Mouse (Mus musculus) neural tube, embryonic 15.5 days (tissue): ENCODE measurements around the gene BC049715. TPM values are rescaled to one million over a fixed set of nuclear protein-coding genes. Genes with fewer than 3 reads are reported as not detected.

Experiments
- ATAC-seq: fragments of 200-750 bp; cut with Nextera tagmentation; 2 replicates; pipeline ENCODE4 v1.8.0; 2017; ENCODE audit warnings: mild to moderate bottlenecking, moderate TSS enrichment, moderate library complexity; ENCODE audit not compliant: low FRiP score
- H3K27ac ChIP-seq: fragments of 300-500 bp; sonication (generic); replicated peaks from 2 replicates; pipeline ENCODE4 v1.5.1; 2015; ENCODE audit warnings: mild to moderate bottlenecking, inconsistent platforms
- H3K27me3 ChIP-seq: fragments of 300-500 bp; sonication (generic); replicated peaks from 2 replicates; pipeline ENCODE4 v1.6.1; 2015; ENCODE audit warnings: inconsistent platforms
- H3K36me3 ChIP-seq: fragments of 300-500 bp; sonication (generic); 2 replicates; pipeline ENCODE4 v1.6.1; 2015; ENCODE audit warnings: inconsistent platforms
- H3K4me1 ChIP-seq: fragments of 300-500 bp; sonication (generic); 2 replicates; pipeline ENCODE4 v1.6.1; 2015; ENCODE audit warnings: inconsistent platforms
- H3K4me2 ChIP-seq: fragments of 300-500 bp; sonication (generic); 2 replicates; pipeline ENCODE4 v1.6.1; 2015; ENCODE audit warnings: inconsistent platforms, mild to moderate bottlenecking, moderate library complexity
- H3K4me3 ChIP-seq: fragments of 300-500 bp; sonication (generic); replicated peaks from 2 replicates; pipeline ENCODE4 v1.5.1; 2015; ENCODE audit warnings: mild to moderate bottlenecking, inconsistent platforms
- H3K9ac ChIP-seq: fragments of 300-500 bp; sonication (generic); replicated peaks from 2 replicates; pipeline ENCODE4 v1.6.1; 2015; ENCODE audit warnings: mild to moderate bottlenecking, inconsistent platforms
- H3K9me3 ChIP-seq: fragments of 300-500 bp; sonication (generic); replicated peaks from 2 replicates; pipeline ENCODE4 v1.6.1; 2016; ENCODE audit warnings: inconsistent platforms
- WGBS: fragments of 180-500 bp; shearing (Covaris S2); methylation state at CpG from one replicate; pipeline ENCODE4 v1.1.7; 2015; ENCODE audit warnings: mixed read lengths; 5-methylcytosine and 5-hydroxymethylcytosine counted together
- polyA plus RNA-seq: library from polyadenylated mRNA; unstranded; fragments of >200 nt; fragmentation: Nextera tagmentation; extraction: Ambion mirVana; gene quantifications from 2 replicates; pipeline ENCODE4 v1.2.1, GENCODE M21; 2015

BC049715 gene
- polyA plus RNA-seq, 1 experiment from 2014 or later = 1.5 TPM

DNA sequence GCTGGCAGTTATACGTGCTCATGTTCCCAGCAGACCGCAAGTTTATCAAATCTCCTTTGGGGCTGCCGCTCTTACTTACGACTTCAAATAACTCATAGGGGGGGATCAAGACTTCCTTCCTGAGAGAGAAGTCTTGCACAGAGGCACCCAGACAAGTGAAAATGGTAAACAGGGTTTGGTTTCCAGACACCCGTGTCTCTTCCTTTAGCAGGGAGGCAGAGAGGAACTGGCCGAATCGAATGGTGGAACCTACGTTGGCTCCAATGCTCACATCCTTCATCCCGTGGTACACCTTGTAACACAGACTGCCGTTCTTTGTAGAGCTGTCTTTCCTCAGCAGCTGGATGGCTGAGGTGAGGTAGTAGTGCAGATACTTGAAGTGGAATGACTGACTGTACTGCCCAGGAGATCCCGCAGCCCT, 26.9 kb downstream of the BC049715 start:
- ATAC-seq = no peak
- no peak overlapping the region for H3K27ac ChIP-seq
- H3K4me1 ChIP-seq = peaks cover 6% of the 10 kb centered on the region; the same call in 1 of the 2 replicates
- H3K9ac ChIP-seq = no peak overlapping the region
- H3K9me3 ChIP-seq = no peaks in the 10 kb centered on the region
- H3K4me3 ChIP-seq = no peak overlapping the region
- no peaks in the 10 kb centered on the region for H3K36me3 ChIP-seq
- no peak overlapping the region for H3K4me2 ChIP-seq
- 91% methylated on average over 11 of the region's 11 CpGs for WGBS
- H3K27me3 ChIP-seq = no peaks in the 10 kb centered on the region

DNA sequence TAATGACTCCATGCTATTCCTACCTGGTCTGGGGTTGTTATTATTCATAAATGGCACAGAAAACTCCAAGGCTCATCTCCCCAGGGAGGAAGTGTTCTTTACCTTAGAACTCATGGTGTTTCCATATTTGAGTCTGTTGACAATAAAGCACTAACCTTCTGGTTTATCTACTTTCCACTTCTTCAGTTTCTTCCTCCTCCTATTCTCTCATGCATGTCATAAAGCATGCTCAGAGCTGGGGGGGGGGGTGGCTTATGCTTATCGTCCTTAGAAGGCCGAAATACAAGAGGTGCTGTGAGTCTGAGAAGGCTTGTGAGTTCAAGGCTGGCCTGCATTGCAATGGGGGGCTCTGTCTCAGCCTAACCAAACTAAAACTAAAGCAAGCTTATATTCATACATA, 27.8 kb downstream of the BC049715 start:
- H3K27me3 ChIP-seq = 0 out of 2 replicates have a peak, but pooled peaks cover under 1% of the 10 kb centered on the region
- no peaks in the 10 kb centered on the region for H3K36me3 ChIP-seq
- 90% methylated on average over 2 of the region's 2 CpGs for WGBS
- H3K27ac ChIP-seq = no peak overlapping the region
- H3K9me3 ChIP-seq = no peaks in the 10 kb centered on the region
- no peak overlapping the region for H3K4me3 ChIP-seq
- peaks cover 6% of the 10 kb centered on the region; the same call in 1 of the 2 replicates for H3K4me1 ChIP-seq
- no peak overlapping the region for H3K9ac ChIP-seq
- no peak for ATAC-seq
- no peak overlapping the region for H3K4me2 ChIP-seq

DNA sequence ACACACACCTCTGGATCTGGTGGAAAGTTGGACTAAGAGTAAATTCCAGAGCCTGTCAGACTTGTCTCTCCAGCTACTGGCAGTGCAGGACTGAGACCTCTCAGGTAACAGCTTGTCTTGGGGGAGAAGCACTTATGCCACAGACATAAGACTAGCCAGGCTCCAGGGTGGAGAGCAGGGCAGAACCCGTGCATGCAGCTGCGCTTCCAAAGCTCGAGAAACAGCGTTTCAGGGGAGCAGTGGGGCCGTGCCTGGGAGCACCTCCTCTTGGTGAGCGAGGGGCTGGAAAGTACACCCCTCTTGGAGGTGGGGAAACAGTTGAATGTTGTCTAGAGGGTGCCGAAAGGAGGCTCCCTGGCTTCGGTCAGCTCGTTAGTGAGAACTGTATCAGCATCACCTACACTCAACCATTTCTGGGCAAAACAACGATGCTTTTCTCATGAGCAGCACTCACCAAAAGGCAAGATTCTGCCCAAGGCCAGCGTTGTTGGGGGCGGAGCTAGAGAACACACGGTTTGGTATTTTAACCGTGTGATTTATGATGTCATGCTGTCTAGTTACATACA, 28.7 kb downstream of the BC049715 start:
- no peak overlapping the region for H3K27ac ChIP-seq
- 65% methylated on average over 14 of the region's 14 CpGs for WGBS
- H3K4me3 ChIP-seq = no peak overlapping the region
- H3K27me3 ChIP-seq = 0 out of 2 replicates have a peak, but pooled peaks cover 3% of the 10 kb centered on the region
- no peaks in the 10 kb centered on the region for H3K9me3 ChIP-seq
- peaks cover 6% of the 10 kb centered on the region; the same call in 1 of the 2 replicates for H3K4me1 ChIP-seq
- no peak for ATAC-seq
- no peaks in the 10 kb centered on the region for H3K36me3 ChIP-seq
- H3K9ac ChIP-seq = no peak overlapping the region
- no peak overlapping the region for H3K4me2 ChIP-seq

DNA sequence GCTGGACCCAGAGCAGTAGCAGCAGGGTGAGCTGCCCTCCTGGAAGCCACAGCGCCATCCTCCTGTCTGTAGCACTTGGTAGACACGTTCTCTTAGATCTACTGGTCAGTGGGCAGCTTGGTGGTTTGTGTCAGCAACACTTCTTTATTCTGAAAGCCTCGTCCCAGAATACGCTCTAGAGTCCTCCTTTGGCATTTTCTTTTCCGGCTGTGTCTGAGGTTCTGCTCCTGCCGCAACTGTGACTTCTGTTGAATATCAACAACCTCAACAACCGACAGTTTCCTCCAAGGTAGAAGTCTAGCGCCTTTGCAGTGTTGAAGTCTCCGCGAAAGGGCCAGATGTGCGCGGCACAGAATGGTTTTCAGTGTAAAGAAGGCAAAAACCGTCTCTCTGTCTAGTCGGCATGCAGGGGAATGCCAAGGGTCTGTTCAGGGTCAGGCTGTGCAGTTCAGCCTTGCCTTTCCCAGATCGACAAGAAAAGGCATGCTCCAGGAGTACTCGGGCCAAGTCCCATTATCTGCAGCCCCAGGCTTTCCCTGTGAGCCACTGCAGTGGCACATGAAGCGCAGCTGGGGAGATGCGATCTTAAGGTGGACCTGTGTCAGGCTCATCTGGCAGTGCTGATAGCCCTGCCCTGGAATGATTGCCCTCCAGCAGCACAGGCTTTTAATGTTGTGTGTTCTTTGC, 29.9 kb downstream of the BC049715 start, which contains the start of gene Art4:
Gene Art4 (minus strand): TSS at position 548 of the 687 bp plus-strand sequence.
- Histone ChIP-seq H3K27ac (peak within 1 kb of the TSS; percentile 23; the same call in 1 of the 2 replicates), H3K9me3 (no peaks in the 10 kb centered on the region), H3K9ac (no peak within 1 kb of the TSS), H3K4me2 (no peak within 1 kb of the TSS), H3K4me3 (no peak within 1 kb of the TSS), H3K36me3 (no peaks in the 10 kb centered on the region), H3K4me1 (peaks cover 6% of the 10 kb centered on the region; the same call in 1 of the 2 replicates), H3K27me3 (0 out of 2 replicates have a peak, but pooled peaks cover 3% of the 10 kb centered on the region)
- no peak for ATAC-seq
- 75% methylated on average over 18 of the region's 18 CpGs for WGBS

DNA sequence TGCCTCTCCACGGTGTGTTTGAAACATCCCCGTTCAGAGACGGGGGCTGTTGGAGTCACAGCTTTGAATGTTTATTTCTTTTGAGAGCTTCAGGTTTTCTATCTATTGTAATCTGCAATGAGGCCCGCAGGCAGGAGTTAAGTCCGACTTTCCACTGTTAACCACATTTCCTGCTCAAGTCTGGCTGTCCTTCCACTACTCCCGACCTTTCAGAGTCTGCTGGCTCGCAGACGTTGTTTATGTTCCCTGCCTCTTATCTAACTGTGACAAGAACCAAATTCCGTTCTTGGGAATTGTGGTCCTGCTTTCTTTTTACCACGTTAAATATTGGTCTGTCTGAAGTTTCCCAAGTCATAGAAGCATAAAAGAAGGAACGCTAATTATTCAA, 30.4 kb downstream of the BC049715 start:
- no peak for ATAC-seq
- Histone ChIP-seq H3K27ac (peak overlapping the region; percentile 23; the same call in 1 of the 2 replicates), H3K4me3 (no peak overlapping the region), H3K27me3 (0 out of 2 replicates have a peak, but pooled peaks cover 3% of the 10 kb centered on the region), H3K9me3 (no peaks in the 10 kb centered on the region), H3K36me3 (no peaks in the 10 kb centered on the region), H3K4me1 (peaks cover 4% of the 10 kb centered on the region; the same call in 1 of the 2 replicates), H3K9ac (no peak overlapping the region), H3K4me2 (no peak overlapping the region)
- 60% methylated on average over 11 of the region's 11 CpGs for WGBS

DNA sequence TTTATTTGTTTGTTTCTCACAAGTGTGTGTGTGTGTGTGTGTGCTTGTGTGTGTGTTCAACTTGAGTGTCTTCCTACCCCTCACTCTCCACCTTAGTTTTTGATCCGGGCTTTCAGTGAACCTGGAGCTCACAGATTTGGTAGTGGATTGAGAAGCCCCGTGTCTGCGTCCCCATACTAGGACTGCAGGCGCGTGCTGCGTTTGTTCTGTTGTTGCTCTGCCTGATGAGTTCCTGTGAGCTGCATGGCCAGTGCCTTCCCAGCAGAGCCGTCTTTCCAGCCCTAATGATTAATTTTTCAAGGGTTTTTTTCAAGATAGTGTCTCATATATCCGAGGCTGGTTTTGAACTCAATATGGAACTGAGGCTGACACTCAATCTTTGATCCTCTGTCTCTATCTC, 31.0 kb downstream of the BC049715 start:
- ATAC-seq = no peak
- WGBS = 79% methylated on average over 8 of the region's 8 CpGs

DNA sequence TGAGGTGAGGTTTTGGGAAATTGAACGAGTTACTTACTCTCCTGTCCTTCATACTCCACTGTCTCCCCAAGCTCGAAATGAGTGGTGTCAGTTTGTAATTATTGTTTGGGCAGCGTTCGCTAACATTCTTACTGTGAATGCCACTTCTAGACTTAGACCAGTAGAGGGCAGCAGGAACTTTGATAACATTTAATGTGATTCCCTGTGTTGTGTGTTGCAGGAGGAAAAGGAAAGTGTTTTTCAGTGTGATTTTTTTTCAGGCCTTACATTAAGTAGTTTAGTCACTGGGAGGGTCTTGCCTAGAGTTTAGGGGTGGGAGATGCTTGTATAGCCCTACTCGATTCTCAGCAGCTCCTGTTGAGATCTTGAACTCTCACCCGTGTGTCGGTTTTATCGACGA, 33.6 kb downstream of the BC049715 start:
- no peak overlapping the region for H3K27ac ChIP-seq
- H3K9me3 ChIP-seq = no peaks in the 10 kb centered on the region
- H3K4me1 ChIP-seq = peaks cover 3% of the 10 kb centered on the region; the same call in 1 of the 2 replicates
- peak; percentile 74 for ATAC-seq
- H3K4me3 ChIP-seq = no peak overlapping the region
- WGBS = 49% methylated on average over 9 of the region's 9 CpGs
- H3K4me2 ChIP-seq = no peak overlapping the region
- 0 out of 2 replicates have a peak, but pooled peaks cover 3% of the 10 kb centered on the region for H3K27me3 ChIP-seq
- no peak overlapping the region for H3K9ac ChIP-seq
- no peaks in the 10 kb centered on the region for H3K36me3 ChIP-seq

More for the DNA sequence above, 31.0 kb downstream of the BC049715 start:
- Histone ChIP-seq H3K36me3 (no peaks in the 10 kb centered on the region), H3K27me3 (0 out of 2 replicates have a peak, but pooled peaks cover 3% of the 10 kb centered on the region), H3K9ac (no peak overlapping the region), H3K9me3 (no peaks in the 10 kb centered on the region), H3K4me1 (peaks cover 3% of the 10 kb centered on the region; the same call in 1 of the 2 replicates), H3K4me2 (no peak overlapping the region), H3K27ac (no peak overlapping the region), H3K4me3 (no peak overlapping the region)

DNA sequence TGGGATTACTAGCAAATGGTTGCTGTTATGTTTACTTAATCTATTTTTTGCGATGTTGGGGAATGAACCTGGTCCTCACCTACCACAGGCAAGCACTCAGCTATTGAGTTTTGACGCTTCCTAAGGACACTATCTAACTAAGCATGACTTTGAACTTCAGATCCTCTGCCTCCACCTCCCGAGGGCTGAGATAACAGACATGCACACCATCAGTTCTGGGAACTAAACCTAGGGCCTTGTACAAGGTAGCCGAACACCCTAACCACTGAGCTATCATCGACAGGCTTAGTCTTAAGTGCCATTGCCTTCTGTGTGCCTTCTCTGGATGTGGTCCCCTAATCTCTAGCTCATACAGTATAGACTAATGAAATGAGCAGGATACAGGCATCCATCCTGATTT, 37.9 kb downstream of the BC049715 start:
- Histone ChIP-seq H3K36me3 (no peaks in the 10 kb centered on the region), H3K9ac (no peak overlapping the region), H3K4me2 (no peak overlapping the region), H3K27me3 (0 out of 2 replicates have a peak, but pooled peaks cover under 1% of the 10 kb centered on the region), H3K4me3 (no peak overlapping the region), H3K27ac (no peak overlapping the region), H3K4me1 (no peaks in the 10 kb centered on the region), H3K9me3 (no peaks in the 10 kb centered on the region)
- no peak for ATAC-seq
- WGBS = 95% methylated on average over 5 of the region's 5 CpGs

DNA sequence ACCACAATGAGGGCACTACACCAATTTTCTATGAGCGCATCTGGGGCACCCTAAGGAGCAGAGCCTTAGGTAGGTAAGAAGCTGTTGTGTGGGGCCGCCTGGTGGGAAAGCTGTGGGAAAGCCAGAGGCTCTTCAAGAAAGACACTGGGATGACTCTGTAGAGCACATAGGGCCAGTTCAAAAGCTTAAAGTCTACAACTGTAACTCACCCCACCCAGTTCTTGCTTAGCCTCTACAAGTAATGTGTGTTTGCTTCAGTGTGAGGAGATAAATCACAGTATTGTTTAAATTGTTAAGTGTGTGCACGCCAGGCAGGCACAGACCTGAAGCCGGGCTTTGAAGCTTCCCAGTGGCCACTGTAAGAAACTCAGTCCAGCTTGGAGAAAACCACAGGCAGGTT, 38.7 kb downstream of the BC049715 start:
- Histone ChIP-seq H3K27ac (no peak overlapping the region), H3K4me3 (no peak overlapping the region), H3K9ac (no peak overlapping the region), H3K36me3 (no peaks in the 10 kb centered on the region), H3K27me3 (no peaks in the 10 kb centered on the region), H3K9me3 (no peaks in the 10 kb centered on the region), H3K4me2 (no peak overlapping the region), H3K4me1 (no peaks in the 10 kb centered on the region)
- 73% methylated on average over 4 of the region's 4 CpGs for WGBS
- ATAC-seq = no peak

DNA sequence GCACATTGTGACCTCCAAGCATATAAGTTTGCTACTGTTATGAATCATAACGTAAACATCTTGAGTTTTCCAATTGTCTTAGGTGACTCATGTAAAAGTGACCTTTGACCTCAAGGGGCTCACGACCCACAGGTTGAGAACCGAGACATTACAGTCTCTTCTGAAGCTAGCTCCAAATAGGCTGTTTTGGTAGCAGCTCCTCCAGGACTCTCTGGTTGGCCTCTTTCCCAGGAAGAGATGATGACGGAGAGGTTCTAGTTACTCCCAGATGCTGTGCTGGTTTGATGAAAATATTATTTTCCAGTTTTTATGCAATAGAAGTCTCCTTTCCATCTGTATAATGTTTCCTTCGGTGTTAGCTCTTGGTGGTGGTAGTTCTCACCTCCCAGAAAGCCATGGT, 41.5 kb downstream of the BC049715 start:
- H3K4me1 ChIP-seq = no peaks in the 10 kb centered on the region
- H3K4me3 ChIP-seq = no peak overlapping the region
- H3K9me3 ChIP-seq = no peaks in the 10 kb centered on the region
- no peaks in the 10 kb centered on the region for H3K36me3 ChIP-seq
- no peaks in the 10 kb centered on the region for H3K27me3 ChIP-seq
- H3K27ac ChIP-seq = no peak overlapping the region
- WGBS = 89% methylated on average over 5 of the region's 5 CpGs
- no peak for ATAC-seq
- H3K9ac ChIP-seq = no peak overlapping the region
- H3K4me2 ChIP-seq = no peak overlapping the region

DNA sequence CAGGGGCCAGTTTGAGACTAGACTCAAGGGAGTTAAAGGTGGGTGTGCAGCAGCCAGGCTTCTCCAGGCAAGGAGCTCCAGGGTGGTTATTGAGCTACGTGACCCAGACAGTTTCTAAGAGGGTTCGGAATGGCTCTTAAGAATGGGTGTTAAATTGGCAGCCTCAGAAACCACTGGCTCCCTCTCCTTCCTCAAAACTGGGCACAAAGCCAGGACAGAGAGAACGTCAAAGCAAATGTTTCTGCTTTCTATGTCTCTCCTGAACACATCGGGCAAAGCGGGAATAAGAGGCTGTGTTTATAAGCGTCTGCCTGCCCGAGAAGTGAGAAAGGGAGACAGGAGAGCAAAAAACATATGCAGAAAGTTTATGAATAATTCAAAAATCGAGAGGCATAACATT, 47.2 kb downstream of the BC049715 start:
- Histone ChIP-seq H3K27ac (no peak overlapping the region), H3K9me3 (no peaks in the 10 kb centered on the region), H3K27me3 (no peaks in the 10 kb centered on the region), H3K4me1 (peaks cover 9% of the 10 kb centered on the region; the same call in 1 of the 2 replicates), H3K4me3 (0 out of 2 replicates have a peak overlapping the region, but pooled peaks have one; percentile 3), H3K36me3 (no peaks in the 10 kb centered on the region), H3K9ac (no peak overlapping the region), H3K4me2 (peak overlapping the region; percentile 20)
- no peak for ATAC-seq
- WGBS = 44% methylated on average over 8 of the region's 8 CpGs

DNA sequence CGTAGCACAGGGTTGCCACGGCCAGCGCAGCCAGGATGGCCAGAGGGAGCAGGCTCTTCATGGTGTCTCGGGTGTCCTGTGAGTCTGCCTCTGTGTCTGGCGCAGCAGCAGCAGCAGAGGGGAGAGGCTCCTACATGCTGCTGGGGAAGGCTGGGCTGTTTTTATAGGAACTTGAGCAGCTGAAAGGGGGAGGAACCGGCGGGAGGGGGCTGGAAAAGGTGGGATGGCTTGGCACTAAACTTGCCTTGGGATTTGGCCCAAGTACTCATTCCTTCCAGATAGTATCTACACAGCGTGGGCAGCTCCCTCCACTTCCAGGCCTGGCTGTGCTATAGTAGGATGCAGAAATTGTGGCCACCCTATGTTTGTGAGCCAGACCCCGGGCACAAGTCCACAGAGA, 48.2 kb downstream of the BC049715 start, which contains the start of gene Mgp:
Gene Mgp (minus strand): TSS at position 154 of the 400 bp plus-strand sequence.
- Histone ChIP-seq H3K4me1 (peaks cover 9% of the 10 kb centered on the region; the same call in 1 of the 2 replicates), H3K9me3 (no peaks in the 10 kb centered on the region), H3K36me3 (no peaks in the 10 kb centered on the region), H3K9ac (no peak within 1 kb of the TSS), H3K27me3 (no peaks in the 10 kb centered on the region), H3K4me2 (peak within 1 kb of the TSS; percentile 20), H3K4me3 (0 out of 2 replicates have a peak within 1 kb of the TSS, but pooled peaks have one; percentile 3), H3K27ac (no peak within 1 kb of the TSS)
- 65% methylated on average over 9 of the region's 9 CpGs for WGBS
- no peak for ATAC-seq
